Mouse (Mus musculus) MEL (cell line): Measurements from ENCODE around the gene Ltbp3. TPM values are rescaled to one million over a fixed set of nuclear protein-coding genes. Genes with fewer than 3 reads are reported as not detected.
A peak's percentile ranks its signal among the peaks of the same experiment; 100 is the strongest.

ENCODE experiments used
- DNase-seq: peaks from one replicate; pipeline ENCODE4 v3.0.0; 2011; ENCODE audit warnings: low read depth, low spot score
- H3K27ac ChIP-seq: 2 replicates; pipeline ENCODE4 v1.5.1; 2012; ENCODE audit warnings: low read depth, mild to moderate bottlenecking, control low read depth, low read length, moderate library complexity; ENCODE audit not compliant: control insufficient read depth
- H3K27me3 ChIP-seq, 2 experiments: fragments of 150-350 bp in 1 of 2; sonication (generic) in 1 of 2; 2 replicates each; pipeline ENCODE4 v1.6.1; 2012; ENCODE audit warnings: low read length in 2 of 2, mild to moderate bottlenecking in 2 of 2, improper control_type of control experiment in 1 of 2, moderate library complexity in 1 of 2; ENCODE audit not compliant: insufficient read depth in 2 of 2, control insufficient read depth in 1 of 2
- H3K36me3 ChIP-seq, 2 experiments: 2 replicates each; pipeline ENCODE4 v1.6.1; 2012 to 2014; ENCODE audit warnings: low read length in 2 of 2, improper control_type of control experiment in 1 of 2, inconsistent platforms in 1 of 2, mild to moderate bottlenecking in 1 of 2; ENCODE audit not compliant: insufficient read depth in 2 of 2, control insufficient read depth in 1 of 2
- H3K4me1 ChIP-seq, 2 experiments: fragments of 150-350 bp in 1 of 2; sonication (generic) in 1 of 2; 2 replicates each; pipeline ENCODE4 v1.6.1; 2012; ENCODE audit warnings: low read length in 2 of 2, improper control_type of control experiment in 1 of 2, mild to moderate bottlenecking in 1 of 2; ENCODE audit not compliant: insufficient read depth in 2 of 2, control insufficient read depth in 1 of 2
- H3K4me3 ChIP-seq, 2 experiments: fragments of 150-350 bp in 1 of 2; sonication (generic) in 1 of 2; 2 replicates each; pipeline ENCODE4 v1.5.1; 2012; ENCODE audit warnings: low read depth in 2 of 2, low read length in 2 of 2, mild to moderate bottlenecking in 2 of 2, moderate library complexity in 2 of 2, control low read depth in 1 of 2, improper control_type of control experiment in 1 of 2; ENCODE audit not compliant: control insufficient read depth in 1 of 2, insufficient read depth in 1 of 2
- H3K79me2 ChIP-seq: 2 replicates; pipeline ENCODE4 v1.6.1; 2012; ENCODE audit warnings: mild to moderate bottlenecking, low read length, moderate library complexity; ENCODE audit not compliant: control insufficient read depth, poor library complexity, insufficient read depth
- H3K9ac ChIP-seq: 2 replicates; pipeline ENCODE4 v1.6.1; 2012; ENCODE audit warnings: low read depth, mild to moderate bottlenecking, control low read depth, low read length, moderate library complexity; ENCODE audit not compliant: control insufficient read depth, poor library complexity, severe bottlenecking
- H3K9me3 ChIP-seq: fragments of 150-350 bp; sonication (generic); replicated peaks from 2 replicates; pipeline ENCODE4 v1.6.1; 2012; ENCODE audit warnings: mild to moderate bottlenecking, low read length, improper control_type of control experiment, moderate library complexity; ENCODE audit not compliant: insufficient read depth
- BHLHE40 ChIP-seq: IDR thresholded peaks from 2 replicates; pipeline ENCODE4 v1.6.1; 2012; ENCODE audit warnings: low read depth, mild to moderate bottlenecking, inconsistent platforms, low read length, improper control_type of control experiment, borderline replicate concordance
- CHD2 ChIP-seq: IDR thresholded peaks from 2 replicates; pipeline ENCODE4 v1.6.1; 2011; ENCODE audit warnings: low read length, improper control_type of control experiment
- CTCF ChIP-seq, 3 experiments: IDR thresholded peaks in 2 of 3; conservative IDR thresholded peaks in 1 of 3; 2 replicates each; pipeline ENCODE4 v1.5.1; 2011 to 2012; ENCODE audit warnings: low read length in 3 of 3, low read depth in 2 of 3, mild to moderate bottlenecking in 2 of 3, improper control_type of control experiment in 1 of 3, inconsistent platforms in 1 of 3, mixed read lengths in 1 of 3, moderate library complexity in 1 of 3; ENCODE audit not compliant: control insufficient read depth in 1 of 3, insufficient read depth in 1 of 3, poor library complexity in 1 of 3, severe bottlenecking in 1 of 3
- ELF1 ChIP-seq: IDR thresholded peaks from 2 replicates; pipeline ENCODE4 v1.6.1; 2014; ENCODE audit warnings: low read depth, mild to moderate bottlenecking, inconsistent platforms, low read length, improper control_type of control experiment, moderate library complexity
- HCFC1 ChIP-seq: IDR thresholded peaks from 2 replicates; pipeline ENCODE4 v1.6.1; 2012; ENCODE audit warnings: low read depth, mild to moderate bottlenecking, inconsistent platforms, low read length, improper control_type of control experiment, moderate library complexity
- JUND ChIP-seq: IDR thresholded peaks from 2 replicates; pipeline ENCODE4 v1.6.1; 2011; ENCODE audit warnings: low read depth, mild to moderate bottlenecking, improper control_type of control experiment, low read length
- MAFK ChIP-seq: IDR thresholded peaks from 2 replicates; pipeline ENCODE4 v1.6.1; 2011; ENCODE audit warnings: low read depth, mild to moderate bottlenecking, low read length, improper control_type of control experiment, borderline replicate concordance
- MAZ ChIP-seq: IDR thresholded peaks from 2 replicates; pipeline ENCODE4 v1.6.1; 2012; ENCODE audit warnings: low read depth, mild to moderate bottlenecking, inconsistent platforms, low read length, improper control_type of control experiment
- MXI1 ChIP-seq: IDR thresholded peaks from 2 replicates; pipeline ENCODE4 v1.6.1; 2011; ENCODE audit warnings: mild to moderate bottlenecking, low read depth, low read length, improper control_type of control experiment
- POLR2AphosphoS5 ChIP-seq: IDR thresholded peaks from 2 replicates; pipeline ENCODE4 v1.6.1; 2012; ENCODE audit warnings: low read depth, borderline replicate concordance, mild to moderate bottlenecking, inconsistent platforms, low read length, moderate library complexity, mixed read lengths
- RAD21 ChIP-seq: IDR thresholded peaks from 2 replicates; pipeline ENCODE4 v1.6.1; 2011; ENCODE audit warnings: mild to moderate bottlenecking, low read depth, low read length, improper control_type of control experiment
- RCOR1 ChIP-seq: IDR thresholded peaks from 2 replicates; pipeline ENCODE4 v1.6.1; 2012; ENCODE audit warnings: low read depth, mild to moderate bottlenecking, inconsistent platforms, low read length, improper control_type of control experiment
- SIN3A ChIP-seq: IDR thresholded peaks from 2 replicates; pipeline ENCODE4 v1.6.1; 2012; ENCODE audit warnings: low read length, improper control_type of control experiment, inconsistent platforms
- SMC3 ChIP-seq: IDR thresholded peaks from 2 replicates; pipeline ENCODE4 v1.6.1; 2011; ENCODE audit warnings: low read depth, low read length, improper control_type of control experiment
- TBP ChIP-seq: IDR thresholded peaks from 2 replicates; pipeline ENCODE4 v1.8.0; 2011; ENCODE audit warnings: low read depth, low read length, improper control_type of control experiment
- TCF12 ChIP-seq: IDR thresholded peaks from 2 replicates; pipeline ENCODE4 v1.6.1; 2014; ENCODE audit warnings: low read depth, mild to moderate bottlenecking, inconsistent platforms, low read length, improper control_type of control experiment, moderate library complexity
- USF1 ChIP-seq: IDR thresholded peaks from 2 replicates; pipeline ENCODE4 v1.6.1; 2014; ENCODE audit warnings: low read depth, mild to moderate bottlenecking, inconsistent platforms, low read length, improper control_type of control experiment, moderate library complexity
- ZC3H11A ChIP-seq: IDR thresholded peaks from 2 replicates; pipeline ENCODE4 v1.6.1; 2012; ENCODE audit warnings: low read depth, mild to moderate bottlenecking, inconsistent platforms, low read length, improper control_type of control experiment
- polyA plus RNA-seq, 2 experiments: library from polyadenylated mRNA; stranded (reverse) in 1 of 2; unstranded in 1 of 2; fragments of >175 nt in 1 of 2; fragments of >200 nt in 1 of 2; gene quantifications; 2 replicates each; pipeline versions ENCODE4 v1.2.1 to v1.2.4; 2012; ENCODE audit warnings: low replicate concordance in 2 of 2, low read depth in 1 of 2; ENCODE audit not compliant: insufficient read length in 2 of 2, insufficient read depth in 1 of 2, missing spikeins in 1 of 2
- total RNA-seq: library from RNA; depleted of rRNA; stranded (reverse); fragments of 300-350 nt; gene quantifications from 2 replicates; pipeline ENCODE4 v1.2.3, GENCODE M21; 2012

Gene Ltbp3
- total and polyA plus RNA-seq, 3 experiments = 0.39 TPM; not detected in 2

GRCm38 (mm10) chr19:5726961-5727578 is 13.6 kb upstream of the Ltbp3 start (continued):
- TF ChIP-seq USF1 = no peak
- TF ChIP-seq RCOR1 = peak; percentile 79; the same call in 1 of the 2 replicates
- TF ChIP-seq POLR2AphosphoS5 = no peak
- no peak for TF ChIP-seq RAD21

DNA sequence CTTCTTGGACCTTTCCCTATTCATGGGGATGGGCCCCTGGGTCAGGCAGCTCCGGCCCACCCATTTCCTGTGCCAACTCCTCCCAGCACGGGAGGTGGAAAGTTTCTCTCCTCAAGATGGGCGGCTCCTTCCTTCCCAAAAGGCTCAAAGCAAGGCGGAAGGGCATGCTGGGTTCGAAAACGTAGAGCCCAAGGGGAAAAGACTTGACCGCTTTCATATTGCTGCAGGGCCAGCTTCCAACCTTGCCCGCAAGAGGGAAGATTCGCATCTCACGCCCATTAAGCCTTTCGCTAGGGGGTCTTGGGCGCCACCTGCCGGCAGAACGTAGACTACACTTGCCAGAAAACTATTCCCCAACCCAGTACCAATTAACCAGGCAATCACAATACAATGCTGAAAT is 13.0 kb upstream of the Ltbp3 start:
- no peaks in the 10 kb centered on the region for H3K9me3 ChIP-seq
- H3K79me2 ChIP-seq = peaks cover 56% of the 10 kb centered on the region
- H3K27me3 ChIP-seq = no peaks in the 10 kb centered on the region
- peak overlapping the region; percentile 51 to 68 for H3K4me3 ChIP-seq
- DNase-seq = peak; percentile 88
- TF ChIP-seq RAD21 (peak; percentile 76), JUND (no peak), BHLHE40 (no peak), MAFK (no peak), MAZ (peak; percentile 19; the same call in 1 of the 2 replicates), RCOR1 (no peak), HCFC1 (peak; percentile 65), ELF1 (peak; percentile 31; the same call in 1 of the 2 replicates), SMC3 (peak; percentile 89), SIN3A (peak; percentile 88), MXI1 (peak; percentile 73), ZC3H11A (peak; percentile 59), CHD2 (no peak), TCF12 (0 out of 2 replicates have a peak, but pooled peaks have one; percentile 9), CTCF (IDR thresholded peaks at IDR 0.05 in 2 of 3, conservative IDR thresholded peaks at IDR 0.05 in 1 of 3; ENCODE audit: control insufficient read depth in 1 of 3, insufficient read depth in 1 of 3, low read depth in 2 of 3, low read length in 3 of 3, poor library complexity in 1 of 3, severe bottlenecking in 1 of 3) (peak; percentile 92 to 96 (median 93)), TBP (peak; percentile 52; the same call in 1 of the 2 replicates)
- TF ChIP-seq, all 39 proteins: peak for 11
- peak overlapping the region; percentile 95 for H3K27ac ChIP-seq
- H3K4me1 ChIP-seq = peaks cover 3 to 46% of the 10 kb centered on the region in 2 experiments; a peak in 3 of 4 replicates
- peak overlapping the region; percentile 85 for H3K9ac ChIP-seq
- peaks cover 0 to 29% of the 10 kb centered on the region in 2 experiments; a peak in 2 of 4 replicates for H3K36me3 ChIP-seq
